Mouse (Mus musculus): ENCODE measurements around the gene Ninl. TPM values are rescaled to one million over a fixed set of nuclear protein-coding genes. Genes with fewer than 3 reads are reported as not detected.
"Not testable (repeated sequence)": the region's sequence is repeated elsewhere in the genome, so short reads cannot be mapped to it uniquely, and the experiment has no call there.

Gene Ninl
- polyA plus RNA-seq, 1 experiment from 2014 or later = 13.7 TPM

DNA sequence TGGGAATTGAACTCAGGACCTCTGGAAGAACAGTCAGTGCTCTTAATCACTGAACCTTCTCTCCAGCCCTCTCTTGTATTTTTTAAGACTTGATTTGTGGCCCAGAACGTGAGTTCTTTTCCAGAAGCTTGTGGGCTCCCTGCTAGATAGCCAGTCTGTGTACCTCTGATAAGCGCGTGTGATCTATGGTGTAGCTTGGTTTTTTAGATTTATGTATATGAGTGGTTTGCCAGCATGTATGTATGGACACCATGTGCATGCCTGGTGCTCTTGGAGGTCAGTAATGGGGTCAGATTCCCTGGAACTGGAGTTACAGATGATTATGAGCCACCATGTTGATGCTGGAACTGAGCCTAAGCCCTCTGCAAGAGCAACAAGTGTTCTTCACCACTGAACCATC is 118.6 kb downstream of the Ninl start:
- Histone ChIP-seq H3K27me3 (no peaks in the 10 kb centered on the region), H3K9ac (no peak overlapping the region), H3K4me3 (no peak overlapping the region), H3K27ac (no peak overlapping the region), H3K36me3 (peaks cover 41% of the 10 kb centered on the region), H3K4me2 (replicated peaks) (no peak overlapping the region), H3K4me1 (no peaks in the 10 kb centered on the region), H3K9me3 (no peaks in the 10 kb centered on the region)
- WGBS = 93% methylated on average over 3 of the region's 3 CpGs
- no peak for ATAC-seq (ENCODE audit: insufficient number of reproducible peaks, insufficient read depth, low FRiP score, low TSS enrichment)

DNA sequence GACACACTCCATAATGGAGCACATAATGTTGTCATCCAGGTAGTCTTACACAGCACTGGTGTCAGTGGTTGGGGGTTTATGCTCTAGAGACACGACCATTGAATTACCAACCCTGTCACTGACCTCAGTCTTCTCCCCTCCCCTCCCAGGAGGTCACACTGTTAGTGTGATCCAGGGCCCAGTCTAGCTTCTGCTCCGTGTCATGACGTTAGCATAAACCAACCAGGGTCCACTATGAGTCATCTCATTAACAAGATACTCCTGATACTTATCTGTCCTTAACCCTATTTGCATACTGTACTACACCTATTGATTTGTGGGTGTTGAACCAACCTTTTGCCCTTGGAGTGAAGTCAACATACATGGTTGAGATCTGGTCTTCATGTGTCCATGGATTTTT is 120.5 kb downstream of the Ninl start:
- ATAC-seq (ENCODE audit: insufficient number of reproducible peaks, insufficient read depth, low FRiP score, low TSS enrichment) = no peak
- Histone ChIP-seq H3K27ac (no peak overlapping the region), H3K4me2 (replicated peaks) (no peak overlapping the region), H3K4me1 (no peaks in the 10 kb centered on the region), H3K36me3 (peaks cover 34% of the 10 kb centered on the region), H3K9ac (no peak overlapping the region), H3K27me3 (no peaks in the 10 kb centered on the region), H3K9me3 (no peaks in the 10 kb centered on the region), H3K4me3 (no peak overlapping the region)
- WGBS = 91% methylated on average over 3 of the region's 3 CpGs

DNA sequence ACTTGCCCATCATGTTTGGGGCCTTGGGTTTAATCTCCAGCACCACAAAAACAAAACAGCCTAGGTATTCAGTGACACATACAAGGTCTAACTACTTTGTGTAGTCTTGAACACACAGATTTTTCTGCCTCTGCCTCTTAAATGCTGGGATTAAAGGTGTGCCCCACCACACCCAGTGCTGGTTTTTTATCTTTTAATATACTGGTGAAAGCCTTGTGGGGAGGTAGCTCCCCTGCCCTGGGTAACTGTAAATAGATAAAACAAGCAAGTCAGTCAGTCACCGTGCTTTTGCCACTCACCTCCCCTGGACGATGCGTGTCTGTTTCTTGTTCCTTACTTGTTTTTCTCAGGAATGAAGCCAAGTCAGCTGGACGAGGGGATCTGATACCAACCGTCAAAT is 123.4 kb downstream of the Ninl start:
- 89% methylated on average over 5 of the region's 5 CpGs for WGBS
- H3K4me2 ChIP-seq (replicated peaks) = no peak overlapping the region
- H3K4me1 ChIP-seq = no peaks in the 10 kb centered on the region
- no peak overlapping the region for H3K4me3 ChIP-seq
- H3K9me3 ChIP-seq = no peaks in the 10 kb centered on the region
- H3K9ac ChIP-seq = no peak overlapping the region
- H3K36me3 ChIP-seq = peaks cover 24% of the 10 kb centered on the region
- H3K27ac ChIP-seq = no peak overlapping the region
- H3K27me3 ChIP-seq = no peaks in the 10 kb centered on the region
- ATAC-seq (ENCODE audit: insufficient number of reproducible peaks, insufficient read depth, low FRiP score, low TSS enrichment) = no peak

DNA sequence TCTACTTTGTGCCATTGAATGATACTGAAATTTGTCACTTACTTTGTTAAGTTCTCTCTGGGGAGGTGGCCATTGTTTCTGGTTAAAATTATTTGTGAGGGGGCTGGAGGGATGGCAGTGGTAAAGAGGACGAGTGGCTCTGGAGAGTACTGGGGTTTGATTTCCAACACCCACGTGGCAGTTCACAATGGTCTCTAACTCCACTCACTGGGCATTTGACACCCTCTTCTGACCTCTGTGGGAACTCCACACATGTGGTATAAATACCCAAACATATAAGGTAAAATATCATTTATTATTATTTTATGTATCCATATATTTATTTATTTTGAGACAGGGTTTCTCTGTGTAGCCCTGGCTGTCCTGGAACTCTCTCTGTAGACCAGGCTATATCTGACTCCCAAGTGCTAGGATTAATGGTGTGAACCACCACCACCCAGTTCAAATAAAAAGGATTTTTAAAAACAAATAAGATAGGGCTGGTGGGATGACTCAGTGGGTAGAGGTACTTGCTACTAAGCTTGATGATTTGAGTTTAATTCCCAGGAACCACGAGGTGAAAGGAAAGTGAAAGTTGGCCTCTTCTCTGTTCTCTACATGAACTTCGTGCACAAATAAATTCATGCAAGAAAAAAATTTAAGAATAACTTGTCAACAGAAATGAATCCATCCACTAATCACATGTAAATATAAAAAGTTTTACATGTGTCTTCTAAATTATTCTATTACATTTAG is 124.2 kb downstream of the Ninl start:
- H3K9me3 ChIP-seq = no peaks in the 10 kb centered on the region
- no peak overlapping the region for H3K9ac ChIP-seq
- H3K27ac ChIP-seq = no peak overlapping the region
- WGBS = 75% methylated on average over 4 of the region's 4 CpGs
- peaks cover 4% of the 10 kb centered on the region; the same call in 1 of the 2 replicates for H3K4me1 ChIP-seq
- no peaks in the 10 kb centered on the region for H3K27me3 ChIP-seq
- no peak for ATAC-seq (ENCODE audit: insufficient number of reproducible peaks, insufficient read depth, low FRiP score, low TSS enrichment)
- no peak overlapping the region for H3K4me3 ChIP-seq
- no peak overlapping the region for H3K4me2 ChIP-seq (replicated peaks)
- peaks cover 24% of the 10 kb centered on the region for H3K36me3 ChIP-seq

DNA sequence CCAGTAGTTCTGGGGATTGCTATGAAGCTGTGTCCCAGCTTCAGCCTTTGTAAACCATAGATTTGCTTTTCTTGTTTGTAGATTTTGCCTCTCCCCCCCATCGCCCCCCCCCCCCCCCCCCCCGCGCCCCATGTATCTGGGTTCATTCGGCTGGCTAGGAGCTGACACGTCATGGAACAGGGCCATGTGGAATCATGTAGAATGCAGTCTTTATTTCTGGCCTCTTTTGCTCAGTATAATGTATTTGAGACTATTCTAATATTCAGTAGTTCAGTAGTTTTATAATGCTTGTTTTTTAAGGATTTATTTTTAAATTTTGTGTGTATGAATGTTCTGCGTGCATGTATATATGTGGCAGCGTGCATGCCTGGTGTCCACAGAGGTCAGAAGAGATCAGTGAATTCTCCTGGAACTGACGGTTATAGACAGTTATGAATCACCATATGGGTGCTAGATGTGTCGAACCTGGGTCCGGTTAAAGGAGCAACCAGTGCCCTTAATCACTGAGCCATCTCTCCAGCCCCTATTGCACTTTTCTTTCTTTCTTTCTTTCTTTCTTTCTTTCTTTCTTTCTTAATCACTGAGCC is 128.8 kb downstream of the Ninl start:
- H3K4me3 ChIP-seq = peak overlapping the region; percentile 65
- no peaks in the 10 kb centered on the region for H3K27me3 ChIP-seq
- H3K4me2 ChIP-seq (replicated peaks) = peak overlapping the region; percentile 65
- H3K9me3 ChIP-seq = no peaks in the 10 kb centered on the region
- WGBS = 45% methylated on average over 7 of the region's 10 CpGs
- H3K4me1 ChIP-seq = peaks cover 4% of the 10 kb centered on the region; the same call in 1 of the 2 replicates
- H3K9ac ChIP-seq = peak overlapping the region; percentile 67
- peak overlapping the region; percentile 86 for H3K27ac ChIP-seq
- H3K36me3 ChIP-seq = no peaks in the 10 kb centered on the region
- ATAC-seq (ENCODE audit: insufficient number of reproducible peaks, insufficient read depth, low FRiP score, low TSS enrichment) = no peak

DNA sequence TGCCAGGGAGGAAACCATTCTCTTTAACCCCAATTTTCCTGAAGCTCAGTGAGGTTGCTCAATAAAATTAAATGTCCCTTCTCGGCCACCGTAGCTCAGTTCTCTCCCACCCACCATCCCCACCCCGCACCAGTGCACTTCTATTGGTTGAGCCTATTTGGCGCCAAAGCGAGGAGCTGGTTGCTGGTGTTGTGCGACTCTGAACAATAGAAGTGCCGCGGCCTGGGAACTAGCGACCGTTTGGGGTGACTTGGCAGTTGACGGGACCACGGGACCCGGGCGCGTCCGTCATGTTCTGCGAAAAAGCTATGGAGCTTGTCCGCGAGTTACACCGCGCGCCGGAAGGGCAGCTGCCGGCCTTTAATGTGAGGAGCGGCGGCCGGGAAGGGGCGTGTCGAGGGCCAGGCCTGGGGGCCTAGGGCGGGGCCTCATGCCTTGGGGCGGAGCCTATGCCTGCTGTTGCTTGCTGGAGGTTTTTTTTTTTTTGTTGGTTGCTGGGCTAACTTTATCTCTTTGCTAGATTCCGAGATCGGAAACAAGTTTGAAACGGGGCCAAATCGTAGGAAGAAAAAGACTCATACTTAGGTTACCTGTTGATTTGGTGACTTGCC is 129.6 kb downstream of the Ninl start:
- peak overlapping the region; percentile 67 for H3K9ac ChIP-seq
- peak; percentile 93 for ATAC-seq (ENCODE audit: insufficient number of reproducible peaks, insufficient read depth, low FRiP score, low TSS enrichment)
- H3K4me3 ChIP-seq = peak overlapping the region; percentile 65
- H3K27ac ChIP-seq = peak overlapping the region; percentile 86
- H3K27me3 ChIP-seq = no peaks in the 10 kb centered on the region
- H3K9me3 ChIP-seq = no peaks in the 10 kb centered on the region
- WGBS = under 1% methylated on average over 35 of the region's 35 CpGs
- peak overlapping the region; percentile 65 for H3K4me2 ChIP-seq (replicated peaks)
- H3K36me3 ChIP-seq = no peaks in the 10 kb centered on the region
- peaks cover 4% of the 10 kb centered on the region; the same call in 1 of the 2 replicates for H3K4me1 ChIP-seq

DNA sequence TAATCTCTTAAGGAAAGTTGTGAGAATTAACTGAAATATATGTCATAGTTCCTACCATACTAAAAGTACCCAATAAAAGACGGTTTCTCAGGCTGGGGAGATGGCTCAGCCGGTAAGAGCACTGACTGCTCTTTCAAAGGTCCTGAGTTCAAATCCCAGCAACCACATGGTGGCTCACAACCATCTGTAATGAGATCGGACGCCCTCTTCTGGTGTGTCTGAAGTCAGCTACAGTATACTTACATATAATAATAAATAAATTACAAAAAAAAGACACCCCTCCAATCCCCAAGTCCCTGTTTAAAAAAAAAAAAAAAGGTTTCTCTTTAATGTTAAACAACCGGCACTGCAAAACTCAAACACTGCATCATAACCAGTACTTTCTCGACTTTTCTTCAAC is 130.3 kb downstream of the Ninl start:
- peak overlapping the region; percentile 65 for H3K4me2 ChIP-seq (replicated peaks)
- peak overlapping the region; percentile 65 for H3K4me3 ChIP-seq
- not testable (repeated sequence) for ATAC-seq (ENCODE audit: insufficient number of reproducible peaks, insufficient read depth, low FRiP score, low TSS enrichment); H3K9ac ChIP-seq; H3K9me3 ChIP-seq; H3K27ac ChIP-seq; H3K36me3 ChIP-seq; H3K4me1 ChIP-seq; H3K27me3 ChIP-seq
- WGBS = 57% methylated on average over 6 of the region's 6 CpGs

DNA sequence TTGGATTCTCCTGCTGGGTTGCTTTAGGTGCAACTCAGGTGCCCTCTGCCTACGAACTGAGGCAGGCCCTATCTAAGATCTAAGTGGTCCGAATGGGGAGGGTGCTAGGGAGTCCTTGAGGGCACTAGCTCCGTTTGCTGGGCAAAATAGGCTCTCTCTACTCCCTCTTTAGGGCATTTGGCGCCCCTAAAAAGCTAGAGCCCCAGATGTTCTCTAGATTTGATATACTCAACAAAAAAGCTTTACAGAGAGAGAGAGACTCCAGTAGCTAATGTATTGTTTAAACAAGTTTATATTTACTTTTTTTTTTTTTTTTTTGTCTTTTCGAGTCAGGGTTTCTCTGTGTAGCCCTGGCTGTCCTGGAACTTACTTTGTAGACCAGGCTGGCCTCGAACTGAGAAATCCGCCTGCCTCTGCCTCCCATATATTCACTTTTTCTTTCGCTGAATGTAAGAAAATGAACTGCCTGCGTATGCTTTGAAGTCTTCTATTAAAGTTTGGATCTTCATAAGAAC is 134.2 kb downstream of the Ninl start, which contains the start of gene Gins1:
TSS of gene Gins1 (plus strand) at position 465 of the 515 bp plus-strand sequence.
- no peak for ATAC-seq (ENCODE audit: insufficient number of reproducible peaks, insufficient read depth, low FRiP score, low TSS enrichment)
- Histone ChIP-seq H3K9ac (peak within 1 kb of the TSS; percentile 82), H3K27me3 (no peaks in the 10 kb centered on the region), H3K36me3 (peaks cover 6% of the 10 kb centered on the region; the same call in 1 of the 2 replicates), H3K4me1 (peaks cover 17% of the 10 kb centered on the region), H3K4me3 (peak within 1 kb of the TSS; percentile 67), H3K9me3 (no peaks in the 10 kb centered on the region), H3K27ac (peak within 1 kb of the TSS; percentile 87), H3K4me2 (replicated peaks) (peak within 1 kb of the TSS; percentile 80)
- WGBS = 43% methylated on average over 9 of the region's 9 CpGs

DNA sequence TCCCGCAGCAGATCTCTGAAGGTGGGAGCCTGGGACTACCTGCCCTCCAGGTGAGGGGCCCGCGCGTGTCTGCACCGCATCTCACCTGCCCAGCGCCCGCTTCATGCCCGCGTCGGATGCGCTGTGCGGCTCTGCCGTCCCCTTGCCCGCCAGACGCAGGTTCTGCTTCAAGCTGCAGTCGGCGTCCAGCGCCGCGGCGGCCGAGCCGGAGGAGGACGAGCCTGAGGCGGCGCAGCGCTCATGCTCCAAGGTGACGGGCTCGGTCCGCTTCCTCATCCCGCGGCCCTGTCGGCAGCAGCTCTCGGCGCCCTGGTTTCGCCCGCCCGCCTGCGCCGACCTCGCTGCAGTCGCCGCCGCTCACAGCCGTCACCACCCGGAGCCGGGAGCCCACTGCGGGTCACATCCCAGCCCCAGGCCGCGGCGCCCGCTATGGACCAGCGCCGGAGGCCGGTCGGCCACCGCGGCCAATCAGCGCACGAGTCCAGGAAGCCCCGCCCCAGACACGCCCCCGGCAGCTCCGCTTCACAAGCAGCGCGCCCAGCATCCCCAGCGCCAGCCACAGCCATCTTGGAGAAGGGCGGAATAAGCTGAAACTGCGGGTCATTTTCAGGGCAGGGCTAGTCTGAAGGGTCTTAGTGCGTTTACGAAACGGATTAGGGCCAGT is 134.8 kb downstream of the Ninl start, which contains the start of gene Abhd12:
TSS of gene Abhd12 (minus strand) at position 470 of the 664 bp plus-strand sequence.
- peak; percentile 97 for ATAC-seq (ENCODE audit: insufficient number of reproducible peaks, insufficient read depth, low FRiP score, low TSS enrichment)
- Histone ChIP-seq H3K36me3 (peaks cover 6% of the 10 kb centered on the region; the same call in 1 of the 2 replicates), H3K4me1 (peaks cover 17% of the 10 kb centered on the region), H3K4me3 (peak within 1 kb of the TSS; percentile 67), H3K27me3 (no peaks in the 10 kb centered on the region), H3K9me3 (no peaks in the 10 kb centered on the region), H3K27ac (peak within 1 kb of the TSS; percentile 87), H3K9ac (peak within 1 kb of the TSS; percentile 82), H3K4me2 (replicated peaks) (peak within 1 kb of the TSS; percentile 80)
- WGBS = under 1% methylated on average over 65 of the region's 72 CpGs

DNA sequence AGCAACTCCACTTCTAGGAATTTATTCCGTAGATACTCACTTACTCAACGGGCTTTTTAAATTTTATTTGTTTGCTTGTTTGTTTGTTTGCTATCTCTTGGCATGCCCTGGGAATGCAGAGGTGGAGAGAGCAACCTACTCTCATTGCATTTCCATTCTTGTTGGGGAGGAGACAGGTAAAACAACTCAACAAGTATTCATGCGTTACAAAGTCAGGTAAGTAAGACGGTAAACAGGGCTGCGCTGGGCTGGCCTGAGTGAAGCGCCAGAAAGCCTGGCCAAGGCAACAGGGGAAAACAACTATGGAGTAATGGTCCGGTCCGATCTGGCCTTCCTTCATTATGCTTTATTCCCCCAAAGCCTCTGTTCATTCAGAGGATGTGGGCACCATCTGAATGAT is 136.8 kb downstream of the Ninl start:
- H3K4me3 ChIP-seq = no peak overlapping the region
- no peak overlapping the region for H3K27ac ChIP-seq
- H3K27me3 ChIP-seq = no peaks in the 10 kb centered on the region
- no peak overlapping the region for H3K9ac ChIP-seq
- no peaks in the 10 kb centered on the region for H3K9me3 ChIP-seq
- 85% methylated on average over 8 of the region's 8 CpGs for WGBS
- no peak for ATAC-seq (ENCODE audit: insufficient number of reproducible peaks, insufficient read depth, low FRiP score, low TSS enrichment)
- H3K4me2 ChIP-seq (replicated peaks) = peak overlapping the region; percentile 19; the same call in 1 of the 2 replicates
- H3K36me3 ChIP-seq = peaks cover 6% of the 10 kb centered on the region; the same call in 1 of the 2 replicates
- peaks cover 17% of the 10 kb centered on the region for H3K4me1 ChIP-seq

DNA sequence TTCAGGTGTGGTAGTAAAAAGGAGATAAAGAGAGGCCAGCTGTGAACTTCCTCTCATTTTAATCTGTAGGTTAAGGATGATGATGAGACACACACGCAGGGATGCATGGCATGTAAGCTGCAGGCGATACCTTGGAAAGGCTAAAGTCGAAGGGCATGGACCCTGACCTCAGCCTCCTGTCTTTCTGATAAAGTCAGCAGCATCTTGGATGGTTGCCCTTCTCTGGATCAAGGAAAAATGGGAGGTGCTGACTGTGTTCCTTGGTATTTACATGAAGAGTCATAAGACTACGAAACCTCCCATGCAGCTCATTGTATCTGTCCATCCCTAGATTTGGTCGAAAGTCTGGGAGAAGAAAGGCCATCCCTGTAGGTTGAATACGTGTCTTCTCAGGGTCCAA is 138.8 kb downstream of the Ninl start:
- Histone ChIP-seq H3K4me2 (replicated peaks) (no peak overlapping the region), H3K27me3 (no peaks in the 10 kb centered on the region), H3K4me3 (no peak overlapping the region), H3K36me3 (peaks cover 6% of the 10 kb centered on the region; the same call in 1 of the 2 replicates), H3K4me1 (peaks cover 17% of the 10 kb centered on the region), H3K9ac (no peak overlapping the region), H3K9me3 (no peaks in the 10 kb centered on the region), H3K27ac (no peak overlapping the region)
- WGBS = 87% methylated on average over 6 of the region's 6 CpGs
- no peak for ATAC-seq (ENCODE audit: insufficient number of reproducible peaks, insufficient read depth, low FRiP score, low TSS enrichment)

All from embryonic facial prominence, embryonic 12.5 days (tissue).